Mouse (Mus musculus) cortical plate, adult 2 months (tissue): ENCODE data around the gene Fam227b. TPM values are rescaled to one million over a fixed set of nuclear protein-coding genes. Genes with fewer than 3 reads are reported as not detected.

ENCODE experiments used
- H3K27ac ChIP-seq: fragments of 200-500 bp; 2 replicates; pipeline ENCODE4 v1.5.1; 2012; ENCODE audit warnings: low read length, control low read depth, inconsistent platforms; ENCODE audit not compliant: insufficient read depth
- H3K4me1 ChIP-seq: fragments of 200-500 bp; 2 replicates; pipeline ENCODE4 v1.6.1; 2011; ENCODE audit warnings: low read length; ENCODE audit not compliant: control insufficient read depth, insufficient read depth
- H3K4me3 ChIP-seq: fragments of 200-500 bp; 2 replicates; pipeline ENCODE4 v1.5.1; 2011; ENCODE audit warnings: mild to moderate bottlenecking, low read length, control low read depth; ENCODE audit not compliant: insufficient read depth
- CTCF ChIP-seq: fragments of 200-500 bp; IDR thresholded peaks from 2 replicates; pipeline ENCODE4 v1.5.1; 2011; ENCODE audit warnings: mild to moderate bottlenecking, control low read depth, low read length; ENCODE audit not compliant: insufficient read depth; ENCODE audit errors: extremely low read depth
- POLR2A ChIP-seq: fragments of 200-500 bp; IDR thresholded peaks from 2 replicates; pipeline ENCODE4 v1.6.1; 2011; ENCODE audit warnings: mild to moderate bottlenecking, low read length, control low read depth; ENCODE audit not compliant: insufficient read depth; ENCODE audit errors: extremely low read depth
- polyA plus RNA-seq: library from polyadenylated mRNA; depleted of rRNA; stranded (reverse); fragments of >200 nt; gene quantifications from 2 replicates; pipeline ENCODE4 v1.2.3, GENCODE M21; 2012

Gene Fam227b
- polyA plus RNA-seq, 1 experiment, result 0.06 TPM

GRCm38 (mm10) chr2:126039414-126039891 is 112.4 kb downstream of the Fam227b start:
- H3K27ac ChIP-seq, result no peak overlapping the region
- TF ChIP-seq POLR2A (no peak), CTCF (no peak)
- no peaks in the 10 kb centered on the region; the same call in 1 of the 2 replicates for H3K4me1 ChIP-seq
- H3K4me3 ChIP-seq, result no peak overlapping the region

GRCm38 (mm10) chr2:126038221-126039000 is 113.4 kb downstream of the Fam227b start:
- no peak for TF ChIP-seq CTCF
- no peak for TF ChIP-seq POLR2A
- no peaks in the 10 kb centered on the region; the same call in none of the 2 replicates for H3K4me1 ChIP-seq
- no peak overlapping the region for H3K4me3 ChIP-seq
- no peak overlapping the region for H3K27ac ChIP-seq

- Histone ChIP-seq H3K4me3 (no peak overlapping the region), H3K27ac (no peak overlapping the region), H3K4me1 (no peaks in the 10 kb centered on the region; the same call in none of the 2 replicates)
- TF ChIP-seq POLR2A (no peak), CTCF (no peak)
These were observed 115.7 kb downstream of the Fam227b start for GRCm38 (mm10) chr2:126036121-126036520.

- TF ChIP-seq CTCF (no peak), POLR2A (no peak)
- no peak overlapping the region for H3K27ac ChIP-seq
- H3K4me1 ChIP-seq, result no peaks in the 10 kb centered on the region; the same call in none of the 2 replicates
- H3K4me3 ChIP-seq, result no peak overlapping the region
These were observed 116.6 kb downstream of the Fam227b start for GRCm38 (mm10) chr2:126035013-126035770.

GRCm38 (mm10) chr2:126034379-126035005 is 117.3 kb downstream of the Fam227b start, which contains the start of gene Fgf7:
TSS of gene Fgf7 (plus strand) at chr2:126034658.
- no peak for TF ChIP-seq POLR2A
- peak; percentile 60 for TF ChIP-seq CTCF
- Histone ChIP-seq H3K4me3 (no peak within 1 kb of the TSS), H3K4me1 (no peaks in the 10 kb centered on the region; the same call in none of the 2 replicates), H3K27ac (no peak within 1 kb of the TSS)

GRCm38 (mm10) chr2:126033114-126033972 is 118.5 kb downstream of the Fam227b start:
- Histone ChIP-seq H3K4me1 (no peaks in the 10 kb centered on the region; the same call in 1 of the 2 replicates), H3K27ac (no peak overlapping the region), H3K4me3 (no peak overlapping the region)
- TF ChIP-seq CTCF (peak; percentile 34; the same call in 1 of the 2 replicates), POLR2A (no peak)

- no peak overlapping the region for H3K27ac ChIP-seq
- no peak overlapping the region for H3K4me3 ChIP-seq
- TF ChIP-seq CTCF, result no peak
- no peak for TF ChIP-seq POLR2A
- H3K4me1 ChIP-seq, result no peaks in the 10 kb centered on the region; the same call in 1 of the 2 replicates
These were observed 120.5 kb downstream of the Fam227b start for GRCm38 (mm10) chr2:126031186-126031900.
